Mouse (Mus musculus): ENCODE measurements at regions not wholly inside any gene's neighbourhood (a gene's known extent, or its start where the extent isn't known, plus 50 kb on each side); places are given as distances from the start of the nearest gene placed in this dataset.
"Not testable (repeated sequence)": the region's sequence is repeated elsewhere in the genome, so short reads cannot be mapped to it uniquely, and the experiment has no call there.

GRCm38 (mm10) chr15:5625367-5625766 is 381.4 kb upstream of the Ptger4 start:
- no peak for DNase-seq (ENCODE audit: low spot score)

GRCm38 (mm10) chr15:5646673-5647072 is 402.7 kb upstream of the Ptger4 start:
- DNase-seq (ENCODE audit: low spot score) = no peak

- DNase-seq (ENCODE audit: low spot score) = no peak
Measured at GRCm38 (mm10) chr15:5658796-5659195, 414.8 kb upstream of the Ptger4 start.

GRCm38 (mm10) chr15:5660819-5661218 is 416.8 kb upstream of the Ptger4 start:
- no peak for DNase-seq (ENCODE audit: low spot score)

- no peak for DNase-seq (ENCODE audit: low spot score)
Measured at GRCm38 (mm10) chr15:5671781-5672180, 427.8 kb upstream of the Ptger4 start.

GRCm38 (mm10) chr15:5676704-5677103 is 432.7 kb upstream of the Ptger4 start:
- DNase-seq (ENCODE audit: low spot score) = no peak

GRCm38 (mm10) chr15:5693810-5694209 is 449.8 kb upstream of the Ptger4 start:
- DNase-seq (ENCODE audit: low spot score) = no peak

GRCm38 (mm10) chr15:5695015-5695414 is 451.0 kb upstream of the Ptger4 start:
- no peak for DNase-seq (ENCODE audit: low spot score)

- no peak for DNase-seq (ENCODE audit: low spot score)
Measured at GRCm38 (mm10) chr15:5708454-5708853, 464.5 kb upstream of the Ptger4 start.

GRCm38 (mm10) chr15:5740658-5741057 is 496.7 kb upstream of the Ptger4 start:
- no peak for DNase-seq (ENCODE audit: low spot score)

GRCm38 (mm10) chr15:5743893-5744292 is 499.9 kb upstream of the Ptger4 start:
- DNase-seq (ENCODE audit: low spot score) = no peak

- DNase-seq (ENCODE audit: low spot score) = no peak
Measured at GRCm38 (mm10) chr15:5758690-5759089, 514.7 kb upstream of the Ptger4 start.

GRCm38 (mm10) chr15:5762216-5762615 is 518.2 kb upstream of the Ptger4 start:
- no peak for DNase-seq (ENCODE audit: low spot score)

- no peak for DNase-seq (ENCODE audit: low spot score)
Measured at GRCm38 (mm10) chr15:5777074-5777473, 522.5 kb upstream of the Dab2 start.

GRCm38 (mm10) chr15:5799917-5800316 is 499.7 kb upstream of the Dab2 start:
- DNase-seq (ENCODE audit: low spot score) = no peak

- no peak for DNase-seq (ENCODE audit: low spot score)
Measured at GRCm38 (mm10) chr15:5811154-5811732, 488.3 kb upstream of the Dab2 start.

- no peak for DNase-seq (ENCODE audit: low spot score)
Measured at GRCm38 (mm10) chr15:5811958-5812357, 487.6 kb upstream of the Dab2 start.

GRCm38 (mm10) chr15:5817901-5818576 is 481.5 kb upstream of the Dab2 start:
- no peak for DNase-seq (ENCODE audit: low spot score)

- no peak for DNase-seq (ENCODE audit: low spot score)
Measured at GRCm38 (mm10) chr15:5839963-5840362, 459.6 kb upstream of the Dab2 start.

GRCm38 (mm10) chr15:5841369-5842149 is 458.0 kb upstream of the Dab2 start:
- not testable (repeated sequence) for DNase-seq (ENCODE audit: low spot score)

- no peak for DNase-seq (ENCODE audit: low spot score)
Measured at GRCm38 (mm10) chr15:5846571-5846970, 453.0 kb upstream of the Dab2 start.

GRCm38 (mm10) chr15:5847413-5848100 is 452.0 kb upstream of the Dab2 start:
- no peak for DNase-seq (ENCODE audit: low spot score)

- DNase-seq (ENCODE audit: low spot score) = no peak
Measured at GRCm38 (mm10) chr15:5852523-5852922, 447.1 kb upstream of the Dab2 start.

Data from ovary, postnatal 36 days (tissue).